Mouse (Mus musculus) thymus, adult 18-20 months (tissue): Measurements from ENCODE around the gene Uts2b.

Source experiments
- DNase-seq, 2 experiments: peaks; one replicate each; pipeline ENCODE4 v3.0.0; 2022; ENCODE audit warnings: mixed read lengths in 2 of 2

Uts2b gene

DNA sequence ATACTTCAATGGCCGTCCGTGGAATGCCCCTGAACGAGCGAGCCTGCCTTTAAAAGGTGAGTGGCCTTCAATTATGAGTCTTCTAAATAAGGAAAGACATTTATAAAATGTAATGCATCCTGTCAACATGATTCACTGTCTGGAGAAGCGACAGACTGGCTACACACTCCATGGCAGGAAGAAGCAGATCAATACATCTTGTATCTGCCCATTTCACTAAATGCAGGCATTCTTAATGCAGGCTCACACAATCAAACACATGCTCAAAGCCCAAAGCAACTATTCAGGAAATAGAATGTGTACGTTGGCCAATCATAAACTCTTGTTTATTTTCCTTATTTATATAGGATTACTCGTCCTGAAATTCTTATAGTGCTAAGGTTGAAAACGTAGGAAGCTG, at the start of gene Uts2b:
Uts2b (minus strand) TSS at position 49 of the 400 bp plus-strand sequence.
- no peak for DNase-seq

GRCm38 (mm10) chr16:27417632-27418031, 47.6 kb upstream of the Uts2b start:
- no peak for DNase-seq

DNA sequence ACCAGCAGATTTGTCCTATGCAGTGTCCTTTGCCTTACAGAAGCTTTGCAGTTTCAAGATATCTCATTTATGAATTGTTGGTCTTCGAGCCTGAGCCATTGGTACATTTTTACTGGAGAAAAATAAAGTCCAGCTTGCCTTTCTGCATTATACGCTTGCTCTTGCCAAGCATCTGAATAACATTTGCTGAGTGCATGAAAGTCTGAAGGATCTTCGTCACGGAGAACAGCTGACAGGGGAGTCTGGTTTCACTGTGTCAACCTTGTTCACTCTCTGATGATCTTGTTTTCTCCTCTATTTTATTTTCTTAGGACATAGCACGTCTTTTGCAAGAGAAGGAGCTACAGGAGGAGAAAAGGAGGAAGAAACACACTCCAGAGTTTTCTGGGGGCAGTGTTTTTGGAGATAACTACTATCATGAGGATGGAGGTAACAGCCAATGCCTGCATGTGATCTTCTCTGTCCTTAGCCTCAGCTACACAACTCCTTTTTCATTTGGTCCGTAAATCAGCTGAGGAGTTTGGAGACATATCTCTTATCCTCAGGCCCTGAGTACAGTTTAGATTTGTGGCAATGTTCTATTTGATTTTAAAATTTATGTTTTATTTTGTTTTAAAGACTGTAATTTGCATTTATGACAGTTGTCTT, 47.0 kb upstream of the Uts2b start:
- DNase-seq, result no peak

DNA sequence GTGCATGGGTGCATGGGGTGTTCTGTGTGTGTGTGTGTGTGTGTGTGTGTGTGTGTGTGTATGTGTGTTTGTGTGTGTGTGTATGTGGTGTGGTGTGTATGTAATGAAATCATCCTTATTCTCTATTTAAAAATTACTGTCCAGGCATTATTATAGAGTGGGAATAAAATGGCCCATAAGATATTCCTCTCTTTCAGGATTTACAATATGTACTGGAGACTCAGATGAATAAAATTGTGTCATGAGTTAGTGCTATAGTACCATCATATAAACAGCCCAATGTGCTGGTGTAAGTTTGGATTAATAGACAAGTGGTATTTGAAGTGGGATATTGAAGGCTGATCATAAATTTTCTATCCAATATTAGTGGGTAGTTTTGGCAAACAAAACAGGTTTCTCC, 34.1 kb upstream of the Uts2b start:
- no peak for DNase-seq

DNA sequence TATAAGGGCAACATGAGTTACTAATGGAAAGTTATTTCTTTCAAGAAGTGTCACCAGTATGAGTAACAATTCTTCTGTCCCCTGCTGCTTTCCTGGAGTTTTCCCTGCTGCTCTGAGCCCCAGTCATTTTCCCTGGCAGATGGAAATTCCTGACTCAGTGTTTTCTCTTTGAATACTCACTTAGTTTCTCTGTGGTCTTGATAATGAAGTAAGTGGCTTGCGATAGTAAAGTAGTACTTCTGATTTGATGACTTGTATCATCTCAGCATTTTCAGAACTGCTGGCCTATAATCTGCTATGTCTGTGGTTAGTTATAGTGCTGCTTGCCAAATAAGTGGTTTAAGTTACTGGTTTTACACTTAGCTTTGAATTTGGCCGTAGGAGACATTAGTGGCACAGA, 31.5 kb upstream of the Uts2b start:
- no peak for DNase-seq

DNA sequence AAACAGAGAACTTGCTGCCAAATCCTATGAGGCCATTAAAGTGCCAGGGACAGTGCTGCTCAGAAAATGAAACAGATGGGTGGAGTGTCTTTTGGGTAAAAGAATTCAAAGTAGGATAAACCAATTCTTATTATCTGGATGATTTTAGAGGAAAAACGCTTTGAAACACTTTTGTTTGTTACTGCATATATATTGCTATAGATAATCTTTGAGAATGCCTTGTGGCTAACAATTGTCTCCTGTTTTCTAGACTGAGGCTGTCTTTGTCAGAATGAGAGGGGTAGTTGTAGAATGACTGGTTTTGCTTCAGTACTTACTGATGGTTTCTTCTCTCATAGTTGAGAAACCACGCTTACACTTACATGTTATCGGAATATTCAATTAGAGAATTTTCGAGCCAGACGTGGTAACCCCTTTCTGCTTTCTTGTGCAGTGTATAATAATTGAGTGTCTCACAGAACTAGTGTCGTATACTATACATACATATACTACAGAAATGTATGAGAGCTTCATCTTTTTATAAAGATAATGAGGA, 29.7 kb upstream of the Uts2b start:
- DNase-seq, result no peak

DNA sequence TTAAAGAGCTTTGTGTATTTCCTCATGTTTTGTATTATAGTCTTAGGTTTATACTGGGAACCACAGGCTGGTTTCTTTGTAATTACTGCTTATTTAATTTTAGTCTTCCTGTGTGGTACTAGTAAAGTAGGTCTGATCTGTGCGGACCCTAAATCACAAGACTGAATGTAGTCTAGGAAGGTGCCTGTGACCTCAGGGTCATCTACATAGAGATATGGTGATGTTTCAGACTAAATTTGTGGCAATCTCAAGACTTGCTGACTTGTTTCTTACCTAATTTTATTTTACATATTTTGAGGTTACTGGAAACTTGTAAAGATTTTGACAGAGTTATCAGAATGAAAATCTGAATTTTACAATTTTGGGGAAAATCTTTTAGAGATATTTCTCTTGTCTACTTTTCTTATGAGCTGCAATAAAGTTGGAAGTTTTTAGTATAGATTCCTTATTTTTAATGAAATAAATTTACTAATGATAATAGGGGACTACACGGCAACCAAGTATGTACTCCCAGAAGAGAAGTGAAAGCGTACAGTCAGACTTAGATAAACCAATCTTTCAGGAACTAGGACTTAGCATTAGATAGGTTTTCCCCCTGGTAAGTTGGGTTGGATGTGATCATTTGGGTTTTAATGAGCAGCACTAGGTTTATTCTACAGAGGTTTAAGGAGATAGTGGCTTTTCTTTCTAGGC, 29.1 kb upstream of the Uts2b start:
- no peak for DNase-seq

- no peak for DNase-seq
Measured at GRCm38 (mm10) chr16:27396951-27397350, 26.9 kb upstream of the Uts2b start.

DNA sequence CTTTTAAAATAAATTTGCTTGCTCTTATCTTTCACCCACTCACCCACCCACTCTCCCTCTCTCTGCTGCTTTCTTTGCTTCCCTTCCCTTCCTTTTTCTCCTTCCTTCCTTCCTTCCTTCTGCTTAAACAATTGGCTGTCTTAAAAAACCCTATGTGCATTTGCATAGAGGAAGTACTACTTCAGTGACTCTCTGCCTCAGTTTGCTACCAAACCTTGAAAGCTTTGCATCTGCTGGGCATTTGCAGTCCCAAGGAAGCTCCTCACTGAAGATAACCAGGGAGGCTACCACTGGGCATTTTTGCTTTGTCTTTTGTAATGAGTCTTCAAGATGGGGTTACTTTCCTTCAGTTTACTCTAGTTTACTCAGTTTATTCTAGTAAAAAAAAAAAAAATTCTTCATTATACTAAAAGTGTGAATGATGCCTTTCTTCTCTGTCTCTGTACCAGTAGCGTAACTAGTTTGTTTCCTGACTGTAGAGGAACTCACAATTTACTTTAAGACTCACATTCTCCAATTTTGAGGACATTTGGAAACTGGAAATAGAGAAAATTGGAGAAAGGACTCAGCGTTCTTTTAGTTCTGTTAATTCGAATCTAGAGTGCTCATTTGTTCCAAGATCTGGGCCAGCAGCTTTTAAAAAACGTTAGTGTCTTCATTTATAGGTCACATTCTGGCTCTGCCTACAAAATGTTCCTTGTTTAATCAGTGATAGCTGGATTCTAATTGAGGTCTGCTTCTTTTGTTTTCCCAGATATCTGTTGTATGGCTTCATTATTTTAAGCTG, 25.4 kb upstream of the Uts2b start:
- no peak for DNase-seq

DNA sequence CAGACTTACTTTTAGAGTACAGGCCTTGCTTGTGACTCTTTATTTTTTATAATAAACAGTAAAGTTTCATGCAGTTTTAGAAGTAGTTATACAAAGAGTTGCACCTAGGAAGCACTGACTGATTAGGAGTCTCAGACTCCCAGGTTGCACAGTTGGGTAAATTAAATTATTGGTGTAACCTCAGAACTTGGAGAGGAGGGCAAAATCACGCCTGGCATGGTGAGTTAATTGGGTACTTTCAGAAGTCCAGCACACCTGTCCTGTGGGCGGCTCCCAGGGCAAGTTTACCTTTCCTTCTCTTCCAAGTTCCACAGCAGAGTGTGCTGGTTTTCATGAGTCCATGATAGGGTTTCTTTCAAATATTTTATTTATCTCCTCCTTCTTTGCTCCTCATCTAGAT, 21.8 kb upstream of the Uts2b start:
- no peak for DNase-seq

DNA sequence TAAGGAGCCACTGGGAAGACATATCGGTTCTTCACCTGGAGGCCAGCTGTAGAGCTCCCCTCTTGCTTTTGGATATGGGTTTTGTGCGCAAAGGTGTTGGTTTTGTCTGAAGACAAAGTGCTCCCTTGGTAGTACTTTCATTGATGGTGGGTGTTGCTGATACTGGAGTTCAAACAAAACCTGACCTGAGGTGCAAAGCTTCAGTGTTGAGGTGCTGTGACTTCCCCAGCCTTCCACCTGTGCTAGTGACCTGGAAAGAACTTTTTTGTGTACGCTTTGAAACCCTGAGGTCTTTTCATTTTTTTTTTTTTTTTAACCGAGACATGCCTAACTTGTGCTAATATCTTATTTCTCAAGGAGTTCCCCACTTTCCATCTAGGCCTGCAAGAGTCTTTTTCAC, 20.3 kb upstream of the Uts2b start:
- DNase-seq, result no peak

- no peak for DNase-seq
Measured at GRCm38 (mm10) chr16:27389534-27390282, 19.7 kb upstream of the Uts2b start.

- peak; percentile 26 to 37 for DNase-seq
Measured at GRCm38 (mm10) chr16:27388761-27389451, 18.9 kb upstream of the Uts2b start, which contains the start of gene Ccdc50. TSS of gene Ccdc50 (plus strand) at chr16:27388869.

- DNase-seq, result no peak
Measured at GRCm38 (mm10) chr16:27387634-27388611, 17.9 kb upstream of the Uts2b start.

DNA sequence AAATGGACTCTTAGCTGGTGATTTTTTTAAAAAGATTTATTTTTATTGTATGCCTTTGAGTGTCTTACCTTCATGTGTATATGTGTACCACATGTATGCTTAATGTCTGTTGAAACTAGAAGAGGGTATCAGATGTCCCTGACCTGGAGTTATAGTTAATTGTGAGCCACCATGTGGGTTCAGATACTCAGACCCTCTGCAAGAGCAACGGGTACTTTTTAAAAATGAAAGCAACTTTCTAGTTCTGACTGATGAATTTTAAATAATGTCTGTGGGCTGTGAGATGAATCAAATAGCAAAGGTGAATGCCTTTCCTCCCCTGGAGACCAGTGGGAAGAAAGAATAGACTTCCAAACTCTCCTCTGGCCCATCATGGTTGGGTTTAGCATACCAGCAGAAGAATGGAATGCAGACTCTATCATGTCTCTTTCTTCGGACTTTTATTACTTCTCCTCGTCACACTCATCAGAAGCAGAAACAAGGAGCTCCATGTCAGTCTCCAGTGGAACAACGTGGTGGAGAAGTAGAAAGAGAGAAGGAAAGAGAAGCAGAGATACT, 16.9 kb upstream of the Uts2b start:
- DNase-seq, result no peak

DNA sequence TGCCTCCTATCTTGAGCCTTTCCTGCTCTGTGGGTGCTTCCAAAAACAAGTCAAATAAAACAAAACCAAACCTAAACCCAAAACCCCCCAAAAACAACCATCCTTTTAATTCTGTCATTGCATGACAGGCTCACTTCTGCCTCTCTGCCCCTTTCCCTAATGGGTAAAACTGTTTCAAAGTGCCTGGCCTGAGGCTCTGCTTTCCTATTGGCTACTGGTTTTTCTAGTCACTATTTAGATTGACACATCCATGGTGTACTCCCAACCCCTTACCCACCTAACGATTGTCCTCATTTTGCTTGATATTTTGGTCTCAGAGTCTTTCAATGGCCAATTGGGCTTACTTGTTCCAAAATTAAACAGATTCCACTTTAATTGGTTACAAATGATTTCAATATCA, 15.6 kb upstream of the Uts2b start:
- DNase-seq, result no peak

DNA sequence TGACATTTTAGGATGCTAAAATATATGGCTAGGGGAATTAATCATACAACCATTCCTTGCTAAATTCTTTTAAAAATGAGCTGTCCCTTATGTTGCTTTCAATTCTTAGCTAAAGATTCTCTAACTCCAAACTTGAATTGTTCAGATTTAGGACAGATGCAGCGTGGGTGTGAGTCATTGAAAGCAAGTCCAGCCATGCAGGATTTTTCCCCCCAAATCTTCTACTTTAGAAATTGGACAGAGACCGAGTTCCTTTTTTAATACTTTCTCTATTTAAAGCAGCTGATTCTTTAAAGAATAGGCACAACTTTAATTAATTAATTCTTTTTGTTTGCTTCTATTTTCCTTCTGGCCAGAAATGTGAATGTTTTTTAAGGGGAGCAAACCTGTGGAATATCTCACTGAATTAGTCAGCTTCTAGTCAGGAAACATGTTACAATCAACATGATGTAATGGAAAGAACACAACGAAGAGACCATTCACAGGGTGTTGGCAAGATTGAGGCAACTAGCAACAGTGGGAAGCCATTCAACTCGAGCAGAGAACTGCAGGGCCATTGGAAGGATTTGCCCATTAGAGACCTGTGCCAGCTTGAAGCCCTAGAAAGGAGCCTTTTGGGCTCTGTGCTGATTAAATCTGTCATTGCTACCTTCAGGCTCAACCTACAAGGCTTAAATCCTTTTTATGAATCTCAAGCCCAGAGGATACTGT, 15.0 kb upstream of the Uts2b start:
- no peak for DNase-seq

- DNase-seq, result no peak
Measured at GRCm38 (mm10) chr16:27382217-27382616, 12.2 kb upstream of the Uts2b start.

DNA sequence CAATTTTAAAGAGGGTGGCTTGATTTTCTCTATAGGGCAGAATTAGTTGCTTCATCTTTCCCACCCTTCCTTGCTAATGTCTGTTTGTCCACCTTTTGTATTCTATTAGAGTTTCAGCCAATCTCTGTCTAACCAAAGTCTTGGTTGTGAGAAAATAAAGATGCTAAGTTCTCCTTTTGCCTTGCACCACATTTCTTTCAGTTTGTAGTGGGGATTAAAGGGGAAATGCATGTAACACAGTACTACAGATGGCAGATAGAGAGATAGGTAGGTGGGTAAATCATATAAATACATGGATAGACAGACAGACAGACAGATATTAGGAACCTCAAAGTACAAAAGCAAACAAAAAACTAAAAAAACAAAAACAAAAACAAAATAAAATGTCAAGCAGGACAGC, 6.5 kb upstream of the Uts2b start:
- DNase-seq, result no peak

- no peak for DNase-seq
Measured at GRCm38 (mm10) chr16:27375318-27375717, 5.3 kb upstream of the Uts2b start.
